Mouse (Mus musculus): Measurements from ENCODE around the gene Ccsap. TPM values are rescaled to one million over a fixed set of nuclear protein-coding genes. Genes with fewer than 3 reads are reported as not detected.

Ccsap gene
- polyA plus RNA-seq, 1 experiment: 0.30 TPM

DNA sequence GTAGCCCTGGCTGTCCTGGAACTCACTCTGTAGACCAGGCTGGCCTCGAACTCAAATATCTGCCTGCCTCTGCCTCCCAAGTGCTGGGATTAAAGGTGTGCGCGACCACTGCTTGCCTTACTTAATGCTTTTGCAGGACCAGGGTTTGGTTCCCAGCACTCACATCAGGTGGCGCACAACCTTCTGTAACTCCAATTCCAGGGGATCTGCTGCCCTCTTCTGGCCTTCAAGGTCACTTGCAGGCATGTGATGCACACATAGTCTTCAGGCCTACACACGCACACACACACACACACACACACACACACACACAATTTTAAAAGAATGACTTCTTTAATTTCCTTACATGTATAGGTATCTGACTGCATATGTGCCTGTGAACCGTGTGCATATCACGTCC lies 59.1 kb downstream of the Ccsap start:
- no peak overlapping the region for H3K4me3 ChIP-seq (ENCODE audit: insufficient read depth, low read depth, low read length)
- peaks cover 5% of the 10 kb centered on the region; the same call in 1 of the 2 replicates for H3K4me1 ChIP-seq (ENCODE audit: control insufficient read depth, insufficient read depth, low read length)
- 0 out of 2 replicates have a peak, but pooled peaks have one; percentile 6 for TF ChIP-seq CTCF (conservative IDR thresholded peaks at IDR 0.05; ENCODE audit: insufficient read depth, insufficient read length, low read depth, low read length)
- TF ChIP-seq POLR2A (IDR thresholded peaks at IDR 0.05; ENCODE audit: low read depth, low read length): no peak
- no peak for DNase-seq
- H3K27me3 ChIP-seq (replicated peaks; ENCODE audit: control insufficient read depth, insufficient read depth, low read length): no peaks in the 10 kb centered on the region
- 94% methylated on average over 7 of the region's 7 CpGs for WGBS
- H3K27ac ChIP-seq (ENCODE audit: insufficient read depth, low read depth, low read length): no peak overlapping the region
- H3K36me3 ChIP-seq (ENCODE audit: control insufficient read depth, insufficient read depth, low read length): no peaks in the 10 kb centered on the region

DNA sequence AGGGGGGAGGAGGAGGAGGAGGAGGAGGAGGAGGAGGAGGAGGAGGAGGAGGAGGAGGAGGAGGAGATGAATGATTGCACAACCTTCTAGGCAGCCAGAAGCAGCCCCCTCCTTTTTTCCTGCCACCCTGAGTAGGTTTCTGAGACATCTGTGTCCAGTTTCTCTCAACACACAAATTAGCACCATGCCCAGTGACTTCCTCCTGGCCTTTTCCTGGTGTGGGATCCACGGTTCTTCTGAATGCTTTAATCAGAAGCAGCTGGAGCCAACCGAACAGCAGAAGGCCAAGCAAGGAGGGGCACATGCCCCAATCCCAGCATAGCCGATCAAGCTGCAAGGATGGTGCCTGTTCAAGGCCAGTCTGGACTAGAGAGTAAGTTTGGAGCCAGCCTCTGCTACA lies 60.1 kb downstream of the Ccsap start:
- Histone ChIP-seq H3K4me3 (ENCODE audit: insufficient read depth, low read depth, low read length) (no peak overlapping the region), H3K4me1 (ENCODE audit: control insufficient read depth, insufficient read depth, low read length) (no peaks in the 10 kb centered on the region), H3K27ac (ENCODE audit: insufficient read depth, low read depth, low read length) (no peak overlapping the region), H3K27me3 (replicated peaks; ENCODE audit: control insufficient read depth, insufficient read depth, low read length) (no peaks in the 10 kb centered on the region), H3K36me3 (ENCODE audit: control insufficient read depth, insufficient read depth, low read length) (no peaks in the 10 kb centered on the region)
- WGBS: 53% methylated on average over 3 of the region's 3 CpGs
- TF ChIP-seq POLR2A (IDR thresholded peaks at IDR 0.05; ENCODE audit: low read depth, low read length) (no peak), CTCF (conservative IDR thresholded peaks at IDR 0.05; ENCODE audit: insufficient read depth, insufficient read length, low read depth, low read length) (no peak)
- no peak for DNase-seq

DNA sequence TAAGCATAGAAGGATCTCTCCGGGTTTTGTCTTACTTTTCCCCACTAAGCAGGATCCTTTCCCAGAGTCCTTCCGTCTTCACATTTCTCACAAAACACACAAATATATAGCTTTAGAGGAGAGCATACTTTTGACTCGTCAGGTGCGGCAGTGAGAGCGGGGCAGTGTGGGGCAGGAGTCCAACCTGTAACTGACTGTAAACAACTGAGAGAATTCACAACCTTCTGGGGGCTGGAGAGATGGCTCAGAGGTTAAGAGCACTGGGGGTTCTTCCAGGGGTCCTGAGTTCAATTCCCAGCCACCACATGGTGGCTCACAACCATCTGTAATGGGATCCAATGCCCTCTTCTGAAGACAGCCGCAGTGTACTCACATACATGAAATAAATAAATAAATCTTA lies 60.6 kb downstream of the Ccsap start:
- H3K4me3 ChIP-seq (ENCODE audit: insufficient read depth, low read depth, low read length): no peak overlapping the region
- TF ChIP-seq POLR2A (IDR thresholded peaks at IDR 0.05; ENCODE audit: low read depth, low read length) (no peak), CTCF (conservative IDR thresholded peaks at IDR 0.05; ENCODE audit: insufficient read depth, insufficient read length, low read depth, low read length) (no peak)
- H3K36me3 ChIP-seq (ENCODE audit: control insufficient read depth, insufficient read depth, low read length): no peaks in the 10 kb centered on the region
- H3K4me1 ChIP-seq (ENCODE audit: control insufficient read depth, insufficient read depth, low read length): no peaks in the 10 kb centered on the region
- H3K27me3 ChIP-seq (replicated peaks; ENCODE audit: control insufficient read depth, insufficient read depth, low read length): no peaks in the 10 kb centered on the region
- no peak for DNase-seq
- 69% methylated on average over 6 of the region's 6 CpGs for WGBS
- H3K27ac ChIP-seq (ENCODE audit: insufficient read depth, low read depth, low read length): no peak overlapping the region

DNA sequence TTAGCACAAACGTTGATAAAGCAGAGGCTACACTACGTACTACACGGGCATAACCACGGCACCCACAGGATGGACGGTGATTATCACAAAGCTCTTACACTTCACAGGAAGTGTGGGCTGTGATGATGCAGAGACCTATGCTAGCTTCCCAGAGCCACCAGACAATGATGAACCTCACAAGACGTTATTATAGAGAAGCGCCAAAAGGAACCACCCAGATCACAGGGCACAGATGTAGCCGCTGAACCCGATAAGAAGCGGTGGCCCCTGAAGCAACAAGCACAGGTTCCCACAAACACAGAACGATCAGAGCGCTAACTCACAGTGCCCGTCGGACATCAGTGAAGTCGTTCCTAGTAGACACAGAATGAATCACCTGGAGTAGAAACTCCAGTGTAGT lies 62.1 kb downstream of the Ccsap start:
- Histone ChIP-seq H3K27ac (ENCODE audit: insufficient read depth, low read depth, low read length) (no peak overlapping the region), H3K4me1 (ENCODE audit: control insufficient read depth, insufficient read depth, low read length) (no peaks in the 10 kb centered on the region), H3K4me3 (ENCODE audit: insufficient read depth, low read depth, low read length) (no peak overlapping the region), H3K36me3 (ENCODE audit: control insufficient read depth, insufficient read depth, low read length) (no peaks in the 10 kb centered on the region), H3K27me3 (replicated peaks; ENCODE audit: control insufficient read depth, insufficient read depth, low read length) (no peaks in the 10 kb centered on the region)
- no peak for TF ChIP-seq CTCF (conservative IDR thresholded peaks at IDR 0.05; ENCODE audit: insufficient read depth, insufficient read length, low read depth, low read length)
- no peak for TF ChIP-seq POLR2A (IDR thresholded peaks at IDR 0.05; ENCODE audit: low read depth, low read length)
- no peak for DNase-seq
- WGBS: 84% methylated on average over 15 of the region's 15 CpGs

DNA sequence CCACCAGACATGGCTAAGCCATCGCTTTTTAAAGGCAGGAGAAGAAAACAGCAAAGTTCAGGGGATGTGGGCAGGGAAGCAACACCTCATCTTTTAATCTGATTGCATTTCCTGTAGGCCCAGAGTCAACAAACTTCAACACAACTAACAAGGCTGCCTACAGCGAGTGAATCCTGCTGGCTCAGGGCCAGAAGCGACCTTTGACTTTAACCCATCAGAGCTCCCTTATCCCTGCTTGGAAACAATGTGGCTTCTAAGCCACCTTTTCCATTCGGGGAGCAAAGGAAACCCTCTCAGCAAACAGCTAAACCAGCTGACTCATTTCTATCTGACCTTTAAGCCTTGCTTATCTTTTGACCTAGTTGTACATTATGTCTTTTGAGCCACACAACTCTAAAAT lies 63.3 kb downstream of the Ccsap start:
- 46% methylated on average over 4 of the region's 4 CpGs for WGBS
- Histone ChIP-seq H3K4me1 (ENCODE audit: control insufficient read depth, insufficient read depth, low read length) (no peaks in the 10 kb centered on the region), H3K36me3 (ENCODE audit: control insufficient read depth, insufficient read depth, low read length) (no peaks in the 10 kb centered on the region), H3K27ac (ENCODE audit: insufficient read depth, low read depth, low read length) (no peak overlapping the region), H3K27me3 (replicated peaks; ENCODE audit: control insufficient read depth, insufficient read depth, low read length) (no peaks in the 10 kb centered on the region), H3K4me3 (ENCODE audit: insufficient read depth, low read depth, low read length) (no peak overlapping the region)
- TF ChIP-seq CTCF (conservative IDR thresholded peaks at IDR 0.05; ENCODE audit: insufficient read depth, insufficient read length, low read depth, low read length): no peak
- TF ChIP-seq POLR2A (IDR thresholded peaks at IDR 0.05; ENCODE audit: low read depth, low read length): no peak
- DNase-seq: peak; percentile 50

DNA sequence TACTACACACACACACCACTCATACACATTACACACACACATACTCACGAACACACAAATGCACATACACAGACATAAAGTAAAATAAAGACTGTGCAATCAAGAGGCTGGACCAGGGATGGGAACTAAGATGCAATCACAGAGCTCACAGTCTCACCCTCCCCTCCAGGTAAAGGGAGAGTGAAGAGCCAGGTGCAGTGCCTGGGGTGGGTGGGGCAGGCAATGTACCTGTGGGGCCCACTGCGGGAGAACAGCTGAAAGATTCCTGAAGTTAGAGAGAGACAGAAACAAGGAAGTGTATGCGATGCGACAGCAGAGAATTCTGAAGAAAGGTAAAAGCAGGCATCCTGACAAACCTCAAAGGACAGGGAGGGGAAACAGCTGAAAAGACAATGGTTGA lies 65.2 kb downstream of the Ccsap start:
- H3K4me1 ChIP-seq (ENCODE audit: control insufficient read depth, insufficient read depth, low read length): no peaks in the 10 kb centered on the region
- WGBS: 83% methylated on average over 4 of the region's 4 CpGs
- TF ChIP-seq CTCF (conservative IDR thresholded peaks at IDR 0.05; ENCODE audit: insufficient read depth, insufficient read length, low read depth, low read length) (no peak), POLR2A (IDR thresholded peaks at IDR 0.05; ENCODE audit: low read depth, low read length) (no peak)
- no peak for DNase-seq
- H3K27ac ChIP-seq (ENCODE audit: insufficient read depth, low read depth, low read length): no peak overlapping the region
- no peaks in the 10 kb centered on the region for H3K27me3 ChIP-seq (replicated peaks; ENCODE audit: control insufficient read depth, insufficient read depth, low read length)
- no peaks in the 10 kb centered on the region for H3K36me3 ChIP-seq (ENCODE audit: control insufficient read depth, insufficient read depth, low read length)
- H3K4me3 ChIP-seq (ENCODE audit: insufficient read depth, low read depth, low read length): no peak overlapping the region

DNA sequence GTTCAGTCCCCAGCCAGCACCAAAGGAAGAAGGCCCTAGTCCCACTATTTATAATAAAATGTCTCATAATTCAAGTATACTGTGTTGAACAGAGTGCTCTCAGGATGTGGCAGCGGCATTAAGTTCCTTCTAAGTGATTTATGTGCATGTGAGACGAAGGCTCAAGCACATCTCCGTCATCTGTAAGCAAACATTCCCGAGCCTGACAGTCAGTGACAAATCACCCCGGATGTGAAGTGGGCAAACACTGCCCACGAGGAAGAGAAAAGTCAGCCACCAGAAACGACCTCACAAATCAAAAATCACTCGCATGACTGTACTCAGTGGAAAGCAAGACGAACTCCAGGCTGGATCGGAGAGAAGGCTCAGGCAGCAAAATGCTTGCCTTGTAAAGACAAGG lies 66.1 kb downstream of the Ccsap start:
- DNase-seq: no peak
- WGBS: 40% methylated on average over 10 of the region's 10 CpGs
- Histone ChIP-seq H3K27me3 (replicated peaks; ENCODE audit: control insufficient read depth, insufficient read depth, low read length) (no peaks in the 10 kb centered on the region), H3K4me1 (ENCODE audit: control insufficient read depth, insufficient read depth, low read length) (no peaks in the 10 kb centered on the region), H3K36me3 (ENCODE audit: control insufficient read depth, insufficient read depth, low read length) (no peaks in the 10 kb centered on the region), H3K4me3 (ENCODE audit: insufficient read depth, low read depth, low read length) (no peak overlapping the region), H3K27ac (ENCODE audit: insufficient read depth, low read depth, low read length) (no peak overlapping the region)
- no peak for TF ChIP-seq CTCF (conservative IDR thresholded peaks at IDR 0.05; ENCODE audit: insufficient read depth, insufficient read length, low read depth, low read length)
- no peak for TF ChIP-seq POLR2A (IDR thresholded peaks at IDR 0.05; ENCODE audit: low read depth, low read length)

DNA sequence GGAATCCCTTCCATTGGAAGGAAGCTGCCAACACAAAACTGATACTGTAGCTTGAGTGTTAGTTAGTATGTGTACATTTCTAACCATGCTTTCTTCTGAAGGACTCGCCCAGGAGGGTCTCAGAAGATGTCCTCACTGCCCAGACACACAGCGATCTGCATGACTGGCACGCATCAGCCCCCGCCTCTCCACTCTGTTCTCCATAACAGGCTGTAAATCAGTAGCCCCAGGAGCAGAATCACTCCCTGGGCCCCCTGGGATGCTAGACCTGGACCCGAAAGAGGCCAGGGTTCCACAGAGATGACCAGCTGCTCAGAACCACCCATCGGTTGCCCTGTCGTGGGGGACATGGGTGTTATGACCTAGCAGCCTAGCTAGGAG lies 68.2 kb downstream of the Ccsap start:
- H3K27ac ChIP-seq (ENCODE audit: insufficient read depth, low read depth, low read length): no peak overlapping the region
- no peaks in the 10 kb centered on the region for H3K4me1 ChIP-seq (ENCODE audit: control insufficient read depth, insufficient read depth, low read length)
- no peaks in the 10 kb centered on the region for H3K27me3 ChIP-seq (replicated peaks; ENCODE audit: control insufficient read depth, insufficient read depth, low read length)
- WGBS: 70% methylated on average over 7 of the region's 7 CpGs
- H3K4me3 ChIP-seq (ENCODE audit: insufficient read depth, low read depth, low read length): no peak overlapping the region
- TF ChIP-seq CTCF (conservative IDR thresholded peaks at IDR 0.05; ENCODE audit: insufficient read depth, insufficient read length, low read depth, low read length) (no peak), POLR2A (IDR thresholded peaks at IDR 0.05; ENCODE audit: low read depth, low read length) (no peak)
- no peaks in the 10 kb centered on the region for H3K36me3 ChIP-seq (ENCODE audit: control insufficient read depth, insufficient read depth, low read length)
- DNase-seq: no peak
